Comparison of ENCODE assay signal across 8 mouse cellular contexts in the genomic region with DNA sequence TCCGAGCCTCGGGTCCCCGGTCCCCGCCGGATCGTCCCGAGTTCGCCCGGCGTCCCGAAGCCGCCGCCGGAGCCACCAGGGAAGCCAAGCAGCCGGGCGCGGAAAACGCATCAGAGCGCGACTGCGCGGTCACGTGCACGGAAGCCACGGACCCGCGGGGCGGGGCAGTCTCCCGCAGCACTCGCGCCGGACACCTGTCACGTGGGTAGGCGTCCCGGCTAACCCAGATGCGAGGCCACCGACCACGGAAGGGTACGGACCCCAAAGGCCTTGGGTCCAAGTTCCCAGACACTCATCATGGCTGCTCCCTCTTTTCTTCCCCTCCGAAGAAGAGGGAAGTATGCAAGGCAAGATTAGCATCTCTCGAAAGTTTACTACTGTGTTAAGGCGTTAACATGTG. TPM values are rescaled to one million over a fixed set of nuclear protein-coding genes. Genes with fewer than 3 reads are reported as not detected.
DNase-seq lines count a peak whose midpoint lies in the region; ATAC-seq and TF ChIP-seq lines count a peak whose summit lies in the region.
"Not testable (repeated sequence)": the region's sequence is repeated elsewhere in the genome, so short reads cannot be mapped to it uniquely, and the experiment has no call there.

No protein-coding gene starts in this region.

- not testable (repeated sequence) for H3K79me2 ChIP-seq in heart, adult 2 months (replicated peaks; ENCODE audit: control insufficient read depth, insufficient read depth, low read length)

- ATAC-seq in embryonic facial prominence, embryonic 12.5 days (ENCODE audit: insufficient number of reproducible peaks, insufficient read depth, low FRiP score, low TSS enrichment), result peak; percentile 67; the same call in 1 of the 2 replicates
- ATAC-seq in limb, embryonic 15.5 days (ENCODE audit: insufficient number of reproducible peaks, low FRiP score, low TSS enrichment, low read depth), result peak; percentile 57

- peak overlapping the region; percentile 91 for H3K4me2 ChIP-seq in embryonic facial prominence, embryonic 12.5 days (replicated peaks)
- peak overlapping the region; percentile 95 for H3K4me2 ChIP-seq in limb, embryonic 15.5 days

- intact Hi-C loops in heart, adult 2 months (cut with DNase I), result not testable (repeated sequence)

- peak overlapping the region; percentile 63 for H3K4me3 ChIP-seq in embryonic facial prominence, embryonic 12.5 days
- H3K4me3 ChIP-seq in heart, adult 2 months, result peak overlapping the region; percentile 47
- H3K4me3 ChIP-seq in limb, embryonic 15.5 days, result peak overlapping the region; percentile 70
- H3K4me3 ChIP-seq in midbrain, embryonic 10.5 days, result peak overlapping the region; percentile 70

- H3K9ac ChIP-seq in embryonic facial prominence, embryonic 12.5 days, result peak overlapping the region; percentile 87
- H3K9ac ChIP-seq in heart, adult 2 months (ENCODE audit: low read depth, low read length), result peak overlapping the region; percentile 90
- peak overlapping the region; percentile 61 for H3K9ac ChIP-seq in limb, embryonic 15.5 days

- H3K27ac ChIP-seq in embryonic facial prominence, embryonic 12.5 days, result peak overlapping the region; percentile 77
- H3K27ac ChIP-seq in heart, adult 2 months, result peak overlapping the region; percentile 15; the same call in 1 of the 2 replicates
- peak overlapping the region; percentile 85 for H3K27ac ChIP-seq in limb, embryonic 15.5 days
- H3K27ac ChIP-seq in midbrain, embryonic 10.5 days (replicated peaks), result peak overlapping the region; percentile 90

- WGBS in embryonic facial prominence, embryonic 12.5 days, result 2% methylated on average over 42 of the region's 42 CpGs
- under 1% methylated on average over 42 of the region's 42 CpGs for WGBS in heart, adult 2 months
- under 1% methylated on average over 42 of the region's 42 CpGs for whole genome bisulfite sequencing in limb, embryonic 15.5 days
- WGBS in midbrain, embryonic 10.5 days, result under 1% methylated on average over 42 of the region's 42 CpGs

- not testable (repeated sequence) for H3K27me3 ChIP-seq in embryonic facial prominence, embryonic 12.5 days; heart, adult 2 months (ENCODE audit: control insufficient read depth, insufficient read depth, low read length); limb, embryonic 15.5 days
- peaks cover 20% of the 10 kb centered on the region for H3K27me3 ChIP-seq in midbrain, embryonic 10.5 days (ENCODE audit: low read depth, poor library complexity, severe bottlenecking)

- DNase-seq in A20 (ENCODE audit: low read depth, low spot score), result peak; percentile 84
- peak; percentile 14 for DNase-seq in adrenal gland, postnatal 14 days
- DNase-seq in heart, adult 2 months, result peak; percentile 31 to 42
- peak; percentile 64 for DNase-seq in induced T-regulatory cell, adult 2 months (ENCODE audit: low read depth)
- peak; percentile 67 for DNase-seq in midbrain, embryonic 10.5 days (ENCODE audit: low spot score)
- peak; percentile 28 for DNase-seq in retina, adult 2 months (ENCODE audit: low read depth, low spot score)

- peaks cover 12% of the 10 kb centered on the region for H3K4me1 ChIP-seq in embryonic facial prominence, embryonic 12.5 days
- not testable (repeated sequence) for H3K4me1 ChIP-seq in heart, adult 2 months (ENCODE audit: control insufficient read depth, insufficient read depth, low read length)
- H3K4me1 ChIP-seq in limb, embryonic 15.5 days, result peaks cover 16% of the 10 kb centered on the region
- H3K4me1 ChIP-seq in midbrain, embryonic 10.5 days, result peaks cover 22% of the 10 kb centered on the region

- 0 out of 2 replicates have a peak, but pooled peaks have one; percentile 24 for TF ChIP-seq EP300 in heart, adult 2 months (IDR thresholded peaks at IDR 0.05; ENCODE audit: insufficient read depth, low read depth, low read length)

- peak; percentile 52; the same call in 1 of the 2 replicates for TF ChIP-seq POLR2A in heart, adult 2 months (IDR thresholded peaks at IDR 0.05; ENCODE audit: insufficient read depth, low read depth, low read length)

- H3K9me3 ChIP-seq in embryonic facial prominence, embryonic 12.5 days; limb, embryonic 15.5 days; midbrain, embryonic 10.5 days (replicated peaks): not testable (repeated sequence)

- H3K36me3 ChIP-seq in embryonic facial prominence, embryonic 12.5 days; heart, adult 2 months (ENCODE audit: control insufficient read depth, insufficient read depth, low read length); limb, embryonic 15.5 days; midbrain, embryonic 10.5 days: not testable (repeated sequence)

- TF ChIP-seq CTCF in heart, adult 2 months (IDR thresholded peaks at IDR 0.05), result not testable (repeated sequence)

RNA-seq across cellular contexts. Expression of a gene that starts 47.1 kb away (rescaled TPM):
- 109 and 133 TPM in 2 replicates for total RNA-seq in adrenal gland, postnatal 14 days (2021)
- polyA plus RNA-seq in embryonic facial prominence, embryonic 12.5 days (2016; fragmentation: Nextera tagmentation; extraction: Ambion mirVana), result 511 and 553 TPM in 2 replicates
- total RNA-seq in heart, adult 2 months (2021), result 10 to 100 TPM; 34.2 to 42.1 TPM
- 113 and 143 TPM in 2 replicates for polyA plus RNA-seq in heart, adult 2 months (2012; rRNA removed)
- 351 and 375 TPM in 2 replicates for polyA plus RNA-seq in limb, embryonic 15.5 days (2015; fragmentation: Nextera tagmentation; extraction: Ambion mirVana)
- polyA plus RNA-seq in midbrain, embryonic 10.5 days (2016; fragmentation: Nextera tagmentation; extraction: Ambion mirVana), result 527 and 611 TPM in 2 replicates

Comparison
In these comparisons a context has a peak if more than half of its experiments do, and no peak if none do; other contexts are left out.
1. Peak in every context shown above with its lines: DNase-seq, ATAC-seq, H3K4me3 ChIP-seq and H3K27ac ChIP-seq.
2. DNase-seq: peak in every context shown above with its lines; median percentile 84 in A20; 67 in midbrain, embryonic 10.5 days; 64 in induced T-regulatory cell, adult 2 months; 36 in heart, adult 2 months; 28 in retina, adult 2 months; 14 in adrenal gland, postnatal 14 days.
3. H3K27ac ChIP-seq: peak in every context shown above with its lines; median percentile 90 in midbrain, embryonic 10.5 days; 85 in limb, embryonic 15.5 days; 77 in embryonic facial prominence, embryonic 12.5 days; 15 in heart, adult 2 months.